Mouse (Mus musculus) embryonic facial prominence, embryonic 10.5 days (tissue): ENCODE measurements around the gene Fktn. TPM values are rescaled to one million over a fixed set of nuclear protein-coding genes. Genes with fewer than 3 reads are reported as not detected.
"Not testable (repeated sequence)": the region's sequence is repeated elsewhere in the genome, so short reads cannot be mapped to it uniquely, and the experiment has no call there.

ENCODE experiments used
- DNase-seq: peaks from one replicate; pipeline ENCODE4 v3.0.0-alpha.2; 2017; ENCODE audit warnings: low spot score
- H3K27ac ChIP-seq: fragments of 300-500 bp; sonication (generic); replicated peaks from 2 replicates; pipeline ENCODE4 v1.5.1; 2016; ENCODE audit warnings: mild to moderate bottlenecking
- H3K27me3 ChIP-seq: fragments of 300-500 bp; sonication (generic); replicated peaks from 2 replicates; pipeline ENCODE4 v1.6.1; 2016; ENCODE audit warnings: low read depth, mild to moderate bottlenecking; ENCODE audit not compliant: poor library complexity, severe bottlenecking
- H3K36me3 ChIP-seq: fragments of 300-500 bp; sonication (generic); replicated peaks from 2 replicates; pipeline ENCODE4 v1.6.1; 2016; ENCODE audit warnings: mild to moderate bottlenecking, moderate library complexity
- H3K4me1 ChIP-seq: fragments of 300-500 bp; sonication (generic); 2 replicates; pipeline ENCODE4 v1.6.1; 2016
- H3K4me3 ChIP-seq: fragments of 300-500 bp; sonication (generic); 2 replicates; pipeline ENCODE4 v1.5.1; 2016; ENCODE audit warnings: mild to moderate bottlenecking, moderate library complexity
- H3K9me3 ChIP-seq: fragments of 300-500 bp; sonication (generic); 2 replicates; pipeline ENCODE4 v1.6.1; 2016; ENCODE audit warnings: mild to moderate bottlenecking
- WGBS: fragments of 180-500 bp; shearing (Covaris S2); methylation state at CpG from one replicate; pipeline ENCODE4 v1.1.7; 2016; 5-methylcytosine and 5-hydroxymethylcytosine counted together
- polyA plus RNA-seq: library from polyadenylated mRNA; unstranded; fragments of >200 nt; fragmentation: Nextera tagmentation; extraction: Ambion mirVana; gene quantifications from 2 replicates; pipeline ENCODE4 v1.2.1, GENCODE M21; 2016

Gene Fktn
- polyA plus RNA-seq, 1 experiment from 2014 or later = 18.6 TPM

DNA sequence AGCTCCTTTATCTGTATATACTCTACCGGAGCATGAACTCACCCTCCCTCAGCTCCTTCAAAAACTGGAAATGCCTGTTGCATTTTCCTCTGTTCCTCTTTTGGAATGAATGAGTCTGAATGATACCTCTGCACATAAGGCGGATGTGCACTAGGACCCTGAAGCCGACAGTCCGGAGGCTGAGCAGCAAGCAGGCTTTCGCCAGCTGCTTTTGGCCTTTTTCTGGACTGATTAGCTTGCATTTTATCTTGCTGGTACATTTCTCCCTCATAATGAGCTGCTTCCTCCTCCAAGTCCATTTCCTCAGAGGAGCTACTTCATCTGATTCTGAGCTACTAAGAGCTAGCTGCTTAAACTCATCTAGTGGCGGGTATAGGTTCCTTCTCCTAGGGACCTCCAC is 92.6 kb downstream of the Fktn start:
- H3K36me3 ChIP-seq, H3K4me1 ChIP-seq, H3K9me3 ChIP-seq, H3K4me3 ChIP-seq, H3K27ac ChIP-seq, DNase-seq, H3K27me3 ChIP-seq: not testable (repeated sequence)
- 79% methylated on average over 6 of the region's 6 CpGs for WGBS

DNA sequence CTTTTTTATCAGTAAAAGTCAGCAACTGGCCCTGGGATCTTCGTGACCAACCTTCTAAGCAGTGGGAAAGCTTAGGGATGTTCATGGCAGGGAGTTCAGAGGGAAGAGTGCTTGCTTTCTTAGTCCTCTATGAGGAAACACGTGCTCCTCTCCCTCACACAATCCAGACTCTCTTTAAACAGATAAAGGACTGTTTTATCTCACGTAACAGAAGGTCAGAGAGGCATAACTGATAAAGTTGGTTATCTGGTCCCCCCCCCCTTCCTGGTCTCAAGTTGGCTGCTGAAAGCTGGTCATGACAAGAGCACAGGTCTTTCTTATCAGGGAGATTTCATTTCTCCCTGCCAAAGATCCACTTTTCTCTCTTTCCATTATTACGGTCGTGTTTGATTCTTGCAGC is 104.5 kb downstream of the Fktn start:
- WGBS = 74% methylated on average over 5 of the region's 5 CpGs

DNA sequence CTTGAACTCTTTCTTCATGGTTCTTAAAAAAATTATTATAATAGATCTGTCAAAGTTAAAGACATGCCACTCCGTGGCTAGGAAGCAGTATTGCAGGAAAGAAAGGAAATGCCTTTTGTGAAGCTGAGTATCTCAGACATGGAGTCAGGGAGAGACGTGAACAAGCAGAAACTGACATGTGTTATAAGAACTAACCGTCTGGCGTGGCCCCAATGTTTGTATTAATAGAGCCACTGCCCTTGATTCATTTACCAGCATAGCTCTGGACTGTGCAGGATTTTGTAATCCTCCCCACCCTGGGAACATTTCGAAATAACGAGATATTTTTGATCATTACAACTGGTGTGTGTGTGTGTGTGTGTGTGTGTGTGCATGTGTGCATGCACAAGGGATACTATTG is 109.9 kb downstream of the Fktn start:
- no peak for DNase-seq
- no peak overlapping the region for H3K4me3 ChIP-seq
- WGBS = 72% methylated on average over 6 of the region's 6 CpGs
- H3K9me3 ChIP-seq = no peaks in the 10 kb centered on the region
- no peaks in the 10 kb centered on the region for H3K36me3 ChIP-seq
- H3K27ac ChIP-seq = no peak overlapping the region
- H3K4me1 ChIP-seq = peaks cover 5% of the 10 kb centered on the region; the same call in 1 of the 2 replicates
- H3K27me3 ChIP-seq = no peaks in the 10 kb centered on the region

More for the DNA sequence above, 104.5 kb downstream of the Fktn start:
- no peaks in the 10 kb centered on the region for H3K4me1 ChIP-seq
- H3K9me3 ChIP-seq = no peaks in the 10 kb centered on the region
- no peak overlapping the region for H3K4me3 ChIP-seq
- no peaks in the 10 kb centered on the region for H3K27me3 ChIP-seq
- H3K27ac ChIP-seq = no peak overlapping the region
- DNase-seq = no peak
- no peaks in the 10 kb centered on the region for H3K36me3 ChIP-seq

DNA sequence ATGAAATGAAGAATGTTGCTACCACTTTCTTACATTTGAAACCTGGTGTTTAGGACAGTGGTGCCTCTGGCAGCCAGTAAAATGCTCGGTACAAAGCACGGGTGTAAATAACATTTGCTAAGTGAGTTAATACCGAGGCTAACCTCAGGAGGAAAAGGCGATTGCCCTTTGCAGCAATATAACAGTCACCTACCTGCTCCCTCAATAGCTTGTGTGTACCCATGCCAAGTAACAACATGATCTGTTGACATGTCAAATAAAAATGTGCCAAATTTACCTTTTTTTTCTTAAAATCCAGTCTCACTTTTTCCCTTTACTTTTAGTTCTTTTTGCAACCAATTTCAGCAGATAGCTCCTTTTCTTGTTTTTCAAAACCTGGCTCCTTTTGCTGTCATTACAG is 111.0 kb downstream of the Fktn start:
- Histone ChIP-seq H3K27me3 (no peaks in the 10 kb centered on the region), H3K4me1 (peaks cover 5% of the 10 kb centered on the region; the same call in 1 of the 2 replicates), H3K4me3 (no peak overlapping the region), H3K9me3 (no peaks in the 10 kb centered on the region), H3K36me3 (no peaks in the 10 kb centered on the region), H3K27ac (no peak overlapping the region)
- 66% methylated on average over 4 of the region's 4 CpGs for WGBS
- DNase-seq = no peak

DNA sequence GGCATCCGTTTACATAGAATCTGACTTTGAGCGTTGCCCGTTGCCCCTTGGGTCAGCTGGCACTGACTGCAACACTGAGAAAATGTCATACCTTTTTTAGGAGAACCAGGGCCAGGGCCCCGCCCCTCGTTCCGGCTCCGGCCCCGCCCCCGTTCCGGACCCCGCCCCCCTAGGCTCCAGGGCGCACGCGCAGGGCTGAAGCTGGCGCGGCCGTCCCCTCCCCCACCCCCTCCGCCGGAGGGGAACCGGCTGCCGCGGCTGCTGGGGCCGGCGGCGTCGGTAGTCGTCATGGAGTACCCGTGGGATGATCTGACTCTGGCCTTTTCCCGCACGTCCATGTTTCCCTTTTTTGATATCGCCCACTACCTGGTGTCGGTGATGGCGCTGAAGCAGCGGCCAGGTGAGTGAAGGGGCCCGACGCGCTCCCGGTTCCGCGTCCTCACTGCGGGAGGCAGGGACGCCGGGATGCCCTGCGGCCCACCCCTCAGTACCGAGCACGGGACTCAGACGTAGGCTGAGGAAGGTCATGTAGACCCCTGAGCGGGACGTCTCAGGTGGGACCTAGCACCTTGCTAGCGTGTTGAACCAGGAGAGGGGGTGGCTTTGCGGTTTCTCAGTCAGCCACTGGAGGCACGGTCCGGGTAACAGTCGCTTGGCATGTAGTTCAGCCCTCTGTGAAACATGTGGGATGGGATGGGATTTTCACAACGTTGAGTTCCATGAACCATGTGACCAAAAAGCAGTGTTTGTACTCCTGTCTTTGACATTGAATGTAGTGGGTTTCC is 112.2 kb downstream of the Fktn start, which contains the start of gene Tmem38b:
TSS of gene Tmem38b (plus strand) at position 225 of the 785 bp plus-strand sequence.
- H3K27me3 ChIP-seq = no peaks in the 10 kb centered on the region
- H3K4me1 ChIP-seq = peaks cover 5% of the 10 kb centered on the region; the same call in 1 of the 2 replicates
- H3K27ac ChIP-seq = peak within 1 kb of the TSS; percentile 87
- no peaks in the 10 kb centered on the region for H3K9me3 ChIP-seq
- DNase-seq = peak; percentile 91
- WGBS = under 1% methylated on average over 55 of the region's 55 CpGs
- H3K4me3 ChIP-seq = peak within 1 kb of the TSS; percentile 92
- H3K36me3 ChIP-seq = no peaks in the 10 kb centered on the region

DNA sequence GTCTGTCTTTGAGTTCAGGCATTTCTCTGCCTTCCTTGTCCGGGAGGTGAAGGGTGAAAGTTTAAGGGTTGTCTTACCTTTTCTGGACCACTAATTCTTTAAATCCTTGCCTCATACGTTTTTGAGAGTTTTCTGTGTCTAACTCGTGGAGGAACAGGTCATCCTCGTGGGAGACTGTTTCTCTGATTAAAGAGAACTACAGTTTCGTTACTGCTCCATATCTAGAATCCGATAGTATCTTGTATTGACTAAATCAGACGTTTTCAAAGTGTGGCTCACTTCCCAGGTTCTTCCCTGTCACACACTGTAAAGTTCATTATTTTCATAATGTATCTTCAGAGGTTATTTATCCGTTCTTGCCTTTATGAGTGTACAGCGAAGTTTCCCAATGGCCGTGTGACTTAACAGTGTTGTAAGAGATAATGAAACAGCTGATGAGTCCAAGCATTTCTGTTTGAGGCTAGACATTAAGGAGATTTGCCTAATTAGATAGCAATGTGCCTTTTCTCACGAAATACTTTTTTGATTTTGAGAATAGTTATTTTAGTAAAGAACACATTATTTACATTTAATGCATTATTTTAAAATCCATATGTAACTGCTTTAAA is 112.9 kb downstream of the Fktn start:
- Histone ChIP-seq H3K9me3 (no peaks in the 10 kb centered on the region), H3K4me1 (peaks cover 5% of the 10 kb centered on the region; the same call in 1 of the 2 replicates), H3K27me3 (no peaks in the 10 kb centered on the region), H3K4me3 (peak overlapping the region; percentile 92), H3K36me3 (no peaks in the 10 kb centered on the region), H3K27ac (no peak overlapping the region)
- DNase-seq = no peak
- WGBS = 23% methylated on average over 11 of the region's 11 CpGs

Other genes starting within 250 kb of the Fktn start
- 19.2 and 21.3 TPM in 2 replicates for gene Fsd1l, start 82.5 kb upstream of the Fktn start, polyA plus RNA-seq
- gene Tal2, start 65.7 kb downstream of the Fktn start, polyA plus RNA-seq = 0.53 and 0.88 TPM in 2 replicates
- 4.6 and 4.8 TPM in 2 replicates for gene Tmem38b, start 112.0 kb downstream of the Fktn start, polyA plus RNA-seq